In genomic region chr5:74066416-74067115, GRCm38 (mm10) we compare ENCODE assay signal across 8 mouse cellular contexts. TPM values are rescaled to one million over a fixed set of nuclear protein-coding genes. Genes with fewer than 3 reads are reported as not detected.
DNase-seq lines count a peak whose midpoint lies in the region; ATAC-seq and TF ChIP-seq lines count a peak whose summit lies in the region.

No protein-coding gene starts in this region.

- H3K27me3 ChIP-seq in G1E (ENCODE audit: insufficient read depth, low read length) = no peaks in the 10 kb centered on the region
- no peaks in the 10 kb centered on the region for H3K27me3 ChIP-seq in forebrain, embryonic 14.5 days (replicated peaks; ENCODE audit: control insufficient read depth, insufficient read depth, low read length)
- H3K27me3 ChIP-seq in intestine, postnatal 0 days (replicated peaks; ENCODE audit: control insufficient read depth, insufficient read depth, low read length) = no peaks in the 10 kb centered on the region

- H3K36me3 ChIP-seq in G1E (replicated peaks) = peaks cover 15% of the 10 kb centered on the region
- no peaks in the 10 kb centered on the region for H3K36me3 ChIP-seq in forebrain, embryonic 14.5 days (ENCODE audit: control insufficient read depth, insufficient read depth, low read length)
- no peaks in the 10 kb centered on the region for H3K36me3 ChIP-seq in intestine, postnatal 0 days (ENCODE audit: control insufficient read depth, insufficient read depth)

- H3K27ac ChIP-seq in brown adipose tissue, adult 24 weeks (replicated peaks; ENCODE audit: low read depth, low read length) = peak overlapping the region; percentile 32
- H3K27ac ChIP-seq in forebrain, embryonic 14.5 days (ENCODE audit: low read depth, low read length) = no peak overlapping the region
- H3K27ac ChIP-seq in intestine, postnatal 0 days (ENCODE audit: low read depth, low read length) = peak overlapping the region; percentile 22; the same call in 1 of the 2 replicates

- no peak for ATAC-seq in G1E (ENCODE audit: extremely low read depth, insufficient number of reproducible peaks, low FRiP score, poor library complexity, severe bottlenecking)
- no peak for ATAC-seq in forebrain, embryonic 14.5 days
- no peak for ATAC-seq in intestine, postnatal 0 days

- DNase-seq in G1E (ENCODE audit: low spot score) = no peak
- DNase-seq in forebrain, embryonic 14.5 days (ENCODE audit: low spot score) = no peak
- DNase-seq in lung, adult 18-20 months = peak; percentile 60 to 80
- DNase-seq in retina, postnatal 1 day = peak; percentile 54
- no peak for DNase-seq in left cerebral cortex, postnatal 25 days (ENCODE audit: low spot score in 2 of 2)
- DNase-seq in thymus, adult 18-20 months = no peak

- H3K4me2 ChIP-seq in forebrain, embryonic 14.5 days (ENCODE audit: low read length) = peak overlapping the region; percentile 85
- peak overlapping the region; percentile 98 for H3K4me2 ChIP-seq in intestine, postnatal 0 days (replicated peaks; ENCODE audit: low read depth)

- no peak for TF ChIP-seq CTCF in G1E (IDR thresholded peaks at IDR 0.05; ENCODE audit: low read depth, low read length)
- no peak for TF ChIP-seq CTCF in intestine, postnatal 0 days (IDR thresholded peaks at IDR 0.05; ENCODE audit: low read depth)

- no peaks in the 10 kb centered on the region for H3K9me3 ChIP-seq in G1E (replicated peaks)
- no peaks in the 10 kb centered on the region for H3K9me3 ChIP-seq in forebrain, embryonic 14.5 days (replicated peaks; ENCODE audit: control insufficient read depth, low read length)
- no peaks in the 10 kb centered on the region for H3K9me3 ChIP-seq in intestine, postnatal 0 days (ENCODE audit: control insufficient read depth)

- H3K4me3 ChIP-seq in G1E (ENCODE audit: low read depth, low read length) = peak overlapping the region; percentile 96
- H3K4me3 ChIP-seq in brown adipose tissue, adult 24 weeks (ENCODE audit: insufficient read depth, low read depth, low read length) = peak overlapping the region; percentile 16
- H3K4me3 ChIP-seq in forebrain, embryonic 14.5 days (ENCODE audit: low read depth, low read length) = peak overlapping the region; percentile 76
- no peak overlapping the region for H3K4me3 ChIP-seq in intestine, postnatal 0 days (ENCODE audit: low read depth, low read length)

- H3K4me1 ChIP-seq in G1E (ENCODE audit: insufficient read depth, low read depth, low read length) = peaks cover 70% of the 10 kb centered on the region
- peaks cover 20% of the 10 kb centered on the region for H3K4me1 ChIP-seq in brown adipose tissue, adult 24 weeks (ENCODE audit: control insufficient read depth, insufficient read depth, insufficient read length, low read length)
- H3K4me1 ChIP-seq in forebrain, embryonic 14.5 days (ENCODE audit: control insufficient read depth, insufficient read depth, low read length) = peaks cover 20% of the 10 kb centered on the region
- peaks cover 17% of the 10 kb centered on the region for H3K4me1 ChIP-seq in intestine, postnatal 0 days (replicated peaks; ENCODE audit: control insufficient read depth, insufficient read depth, low read length)

- intact Hi-C loops in left cerebral cortex, postnatal 25 days (cut with DNase I) = loop anchor here (5.0 to 10.0 kb wide), 3 partner anchors 131 to 1088 kb away; partner anchors contain the start of genes Pdgfra and Rasl11b

- WGBS in forebrain, embryonic 14.5 days = 36% methylated on average over 12 of the region's 12 CpGs
- 23% methylated on average over 12 of the region's 12 CpGs for WGBS in intestine, postnatal 0 days

- peak overlapping the region; percentile 3 for H3K9ac ChIP-seq in forebrain, embryonic 14.5 days (ENCODE audit: low read length)
- H3K9ac ChIP-seq in intestine, postnatal 0 days (ENCODE audit: low read depth, low read length) = no peak overlapping the region

RNA-seq across cellular contexts. Expression of gene Usp46, which starts 1.7 kb away (rescaled TPM):
- total RNA-seq in G1E (2014; fragmentation: Nextera tagmentation) (22.5 and 37.9 TPM in 2 replicates), G1E (2017) (15.6 and 16.3 TPM in 2 replicates)
- polyA plus RNA-seq in G1E (2012) = 1.4 and 1.7 TPM in 2 replicates
- polyA plus RNA-seq in brown adipose tissue, adult 24 weeks (2012; ENCODE audit: insufficient read depth, insufficient read length, missing spikeins) = 11.9 and 15.5 TPM in 2 replicates
- polyA plus RNA-seq in forebrain, embryonic 14.5 days (2014; fragmentation: Nextera tagmentation; extraction: Ambion mirVana) = 31.8 and 41.6 TPM in 2 replicates
- polyA plus RNA-seq in intestine, postnatal 0 days (2015; fragmentation: Nextera tagmentation; extraction: Ambion mirVana) = 6.3 and 6.6 TPM in 2 replicates
- total RNA-seq in left cerebral cortex, postnatal 25 days (2021) = 100 to 1,000 TPM; 148 to 153 TPM

Comparison
In these comparisons a context has a peak if more than half of its experiments do, and no peak if none do; other contexts are left out.
1. DNase-seq: peak in lung, adult 18-20 months (2 of 2) and retina, postnatal 1 day (single experiment); none in G1E (single experiment), forebrain, embryonic 14.5 days (single experiment), left cerebral cortex, postnatal 25 days (0 of 2) and thymus, adult 18-20 months (0 of 2).